Mouse (Mus musculus) spleen, adult 2 months (tissue): ENCODE results near the gene Resp18. TPM values are rescaled to one million over a fixed set of nuclear protein-coding genes. Genes with fewer than 3 reads are reported as not detected.
A peak's percentile ranks its signal among the peaks of the same experiment; 100 is the strongest.

Experiments used
- DNase-seq, 2 experiments: peaks; one replicate each; pipeline versions ENCODE4 v3.0.0 to v3.0.0-alpha.2; 2012 to 2021; ENCODE audit warnings: low spot score in 2 of 2, low read depth in 1 of 2
- H3K27ac ChIP-seq: fragments of 200-500 bp; 2 replicates; pipeline ENCODE4 v1.5.1; 2012; ENCODE audit warnings: low read length, inconsistent platforms; ENCODE audit not compliant: insufficient read depth
- H3K27me3 ChIP-seq: fragments of 200-500 bp; 2 replicates; pipeline ENCODE4 v1.6.1; 2012; ENCODE audit warnings: mild to moderate bottlenecking, moderate library complexity, low read length, inconsistent platforms; ENCODE audit not compliant: control insufficient read depth, insufficient read depth
- H3K36me3 ChIP-seq: fragments of 200-500 bp; 2 replicates; pipeline ENCODE4 v1.6.1; 2012; ENCODE audit warnings: mild to moderate bottlenecking, low read length, inconsistent platforms; ENCODE audit not compliant: control insufficient read depth, insufficient read depth
- H3K4me1 ChIP-seq: fragments of 200-500 bp; 2 replicates; pipeline ENCODE4 v1.6.1; 2011; ENCODE audit warnings: inconsistent platforms; ENCODE audit not compliant: control insufficient read depth, insufficient read depth, insufficient read length
- H3K4me3 ChIP-seq: fragments of 200-500 bp; 2 replicates; pipeline ENCODE4 v1.5.1; 2011; ENCODE audit warnings: mild to moderate bottlenecking, inconsistent platforms; ENCODE audit not compliant: insufficient read depth, insufficient read length; ENCODE audit errors: extremely low read depth
- CTCF ChIP-seq: fragments of 200-500 bp; IDR thresholded peaks from 2 replicates; pipeline ENCODE4 v1.5.1; 2011; ENCODE audit warnings: mild to moderate bottlenecking, inconsistent platforms; ENCODE audit not compliant: insufficient read depth, insufficient read length, insufficient replicate concordance; ENCODE audit errors: extremely low read depth
- POLR2A ChIP-seq: fragments of 200-500 bp; IDR thresholded peaks from 2 replicates; pipeline ENCODE4 v1.6.1; 2011; ENCODE audit warnings: low read depth, low read length, inconsistent platforms
- WGBS: fragments of 180-500 bp; shearing (Covaris S2); methylation state at CpG from one replicate; pipeline ENCODE4 v1.1.7; 2018; 5-methylcytosine and 5-hydroxymethylcytosine counted together
- polyA plus RNA-seq: library from polyadenylated mRNA; depleted of rRNA; stranded (reverse); fragments of >200 nt; gene quantifications from 2 replicates; pipeline ENCODE4 v1.2.3, GENCODE M21; 2012

The Resp18 gene
- polyA plus RNA-seq, 1 experiment: not detected

DNA sequence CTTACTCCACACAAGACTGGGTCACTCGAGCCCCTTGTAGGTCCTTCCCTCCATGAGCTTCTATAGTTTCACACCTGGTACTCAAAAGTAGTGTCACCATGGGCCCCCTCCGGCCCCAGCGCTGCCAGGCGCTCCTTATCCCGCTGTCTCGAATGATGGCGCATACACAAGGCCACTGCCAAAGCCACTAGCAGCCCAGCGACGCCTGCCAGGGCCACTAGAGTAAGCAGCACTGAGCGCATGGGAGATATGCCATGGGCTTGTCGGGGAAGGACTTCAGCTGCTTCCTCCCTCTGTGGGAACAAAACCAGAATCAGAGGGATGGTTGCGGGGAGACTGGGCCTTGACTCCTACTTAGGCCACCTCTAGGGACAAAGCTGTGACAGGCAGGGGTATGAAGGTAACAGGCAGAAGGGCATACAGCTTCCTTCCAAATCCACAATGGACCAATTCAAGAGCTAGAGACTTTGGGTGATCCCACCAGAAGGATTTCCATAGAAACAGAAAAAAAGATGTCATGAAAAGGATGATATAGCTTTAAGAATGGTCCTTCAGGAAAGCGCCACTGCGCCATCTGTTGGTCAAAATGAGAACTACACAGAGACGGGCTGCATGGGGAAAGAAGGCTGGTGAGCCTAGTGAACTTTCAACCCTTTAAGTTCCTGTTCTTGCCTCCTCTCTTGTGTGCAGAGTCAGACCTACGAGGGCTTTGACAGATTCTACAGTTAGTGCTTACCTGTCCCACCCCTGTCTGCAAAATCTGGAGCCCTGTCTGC lies 24.2 kb downstream of the Resp18 start:
- no peak overlapping the region for H3K27ac ChIP-seq
- H3K4me3 ChIP-seq: no peak overlapping the region
- 59% methylated on average over 16 of the region's 16 CpGs for WGBS
- H3K36me3 ChIP-seq: no peaks in the 10 kb centered on the region
- peak; percentile 57 to 82 for DNase-seq
- peaks cover 4% of the 10 kb centered on the region; the same call in 1 of the 2 replicates for H3K4me1 ChIP-seq
- no peaks in the 10 kb centered on the region for H3K27me3 ChIP-seq
- no peak for TF ChIP-seq POLR2A
- peak; percentile 73; the same call in 1 of the 2 replicates for TF ChIP-seq CTCF

DNA sequence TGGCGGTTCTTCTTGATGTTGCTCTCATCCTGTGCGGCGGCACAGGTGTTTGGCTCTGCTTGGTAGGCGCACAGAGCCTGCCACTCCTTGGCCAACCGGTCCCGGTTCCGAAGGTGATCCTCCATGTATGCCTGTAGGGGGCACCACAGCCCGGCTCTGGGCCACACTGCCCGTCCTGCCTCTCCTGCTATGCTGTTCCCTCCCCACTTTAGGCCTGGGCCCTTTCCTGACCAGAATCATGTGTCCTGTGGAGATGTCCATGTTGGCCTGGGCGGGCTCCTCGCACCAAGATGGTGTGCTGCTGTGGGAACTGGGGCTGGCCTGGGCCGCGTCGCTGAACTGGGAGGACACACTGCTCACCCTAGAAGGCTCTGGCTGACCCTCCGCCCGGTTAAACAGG lies 25.2 kb downstream of the Resp18 start:
- no peaks in the 10 kb centered on the region for H3K36me3 ChIP-seq
- no peak for TF ChIP-seq CTCF
- no peak for TF ChIP-seq POLR2A
- 89% methylated on average over 16 of the region's 16 CpGs for WGBS
- no peaks in the 10 kb centered on the region for H3K27me3 ChIP-seq
- peaks cover 9% of the 10 kb centered on the region; the same call in 1 of the 2 replicates for H3K4me1 ChIP-seq
- H3K27ac ChIP-seq: no peak overlapping the region
- DNase-seq: no peak
- H3K4me3 ChIP-seq: no peak overlapping the region

GRCm38 (mm10) chr1:75252308-75252707 lies 25.9 kb downstream of the Resp18 start:
- Histone ChIP-seq H3K4me3 (no peak overlapping the region), H3K36me3 (no peaks in the 10 kb centered on the region), H3K27ac (no peak overlapping the region), H3K4me1 (peaks cover 9% of the 10 kb centered on the region; the same call in 1 of the 2 replicates), H3K27me3 (no peaks in the 10 kb centered on the region)
- WGBS: 86% methylated on average over 13 of the region's 13 CpGs
- DNase-seq: no peak
- no peak for TF ChIP-seq CTCF
- no peak for TF ChIP-seq POLR2A

- peak; percentile 69 to 86 for DNase-seq
- Histone ChIP-seq H3K4me1 (peaks cover 9% of the 10 kb centered on the region; the same call in 1 of the 2 replicates), H3K36me3 (no peaks in the 10 kb centered on the region), H3K27me3 (no peaks in the 10 kb centered on the region), H3K27ac (peak overlapping the region; percentile 62), H3K4me3 (peak overlapping the region; percentile 42; the same call in 1 of the 2 replicates)
- TF ChIP-seq CTCF: peak; percentile 97
- no peak; the same call in 1 of the 2 replicates for TF ChIP-seq POLR2A
- WGBS: 2% methylated on average over 21 of the region's 22 CpGs
These were observed 26.9 kb downstream of the Resp18 start for GRCm38 (mm10) chr1:75251112-75251970.

DNA sequence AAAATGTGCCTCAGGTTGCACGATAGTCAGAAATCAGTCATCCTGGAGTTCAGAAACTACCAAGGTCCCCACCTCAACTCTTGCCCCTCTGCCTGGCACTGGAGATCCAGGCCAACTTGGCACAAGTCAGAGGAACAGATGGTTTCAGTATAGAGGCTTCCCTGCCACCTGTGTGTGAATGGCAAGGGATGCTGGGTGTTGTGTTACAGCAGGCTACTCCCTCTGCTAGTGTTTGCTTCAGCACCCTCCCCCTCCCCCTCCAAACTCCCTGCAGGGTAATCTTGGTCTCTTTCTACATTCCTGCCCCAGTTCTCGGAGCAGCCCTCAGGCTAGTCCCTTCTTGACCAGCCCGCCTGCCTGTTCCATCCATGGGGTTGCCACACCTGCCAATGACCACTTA lies 27.7 kb downstream of the Resp18 start:
- H3K27me3 ChIP-seq: no peaks in the 10 kb centered on the region
- H3K4me1 ChIP-seq: peaks cover 9% of the 10 kb centered on the region; the same call in 1 of the 2 replicates
- no peaks in the 10 kb centered on the region for H3K36me3 ChIP-seq
- no peak for TF ChIP-seq CTCF
- TF ChIP-seq POLR2A: no peak
- DNase-seq: no peak
- no peak overlapping the region for H3K4me3 ChIP-seq
- 95% methylated on average over 3 of the region's 3 CpGs for WGBS
- H3K27ac ChIP-seq: no peak overlapping the region

GRCm38 (mm10) chr1:75248041-75248772 lies 30.0 kb downstream of the Resp18 start:
- 0 out of 2 replicates have a peak, but pooled peaks cover 4% of the 10 kb centered on the region for H3K36me3 ChIP-seq
- TF ChIP-seq CTCF: no peak
- TF ChIP-seq POLR2A: no peak
- H3K27ac ChIP-seq: peak overlapping the region; percentile 40
- peaks cover 9% of the 10 kb centered on the region; the same call in 1 of the 2 replicates for H3K4me1 ChIP-seq
- no peaks in the 10 kb centered on the region for H3K27me3 ChIP-seq
- DNase-seq: no peak
- WGBS: 55% methylated on average over 9 of the region's 9 CpGs
- no peak overlapping the region for H3K4me3 ChIP-seq
